Mouse (Mus musculus) adrenal gland, postnatal 25 days (tissue): Measurements from ENCODE around the gene Nps. TPM values are rescaled to one million over a fixed set of nuclear protein-coding genes. Genes with fewer than 3 reads are reported as not detected.

Source experiments
- total RNA-seq: library from RNA; stranded (reverse); gene quantifications from 2 replicates; pipeline ENCODE4 v1.2.3, GENCODE M21; 2021

Gene Nps
- total RNA-seq, 1 experiment from 2014 or later = not detected

Other genes with a start within 250 kb of the Nps start
- gene Foxi2, start 151.6 kb downstream of the Nps start, total RNA-seq = not detected in 2 replicates